Mouse (Mus musculus): Measurements from ENCODE around the gene Atp6v0e. TPM values are rescaled to one million over a fixed set of nuclear protein-coding genes. Genes with fewer than 3 reads are reported as not detected.

The Atp6v0e gene
- total RNA-seq, 2 experiments from 2014 or later: 68.1 to 71.3 TPM

DNA sequence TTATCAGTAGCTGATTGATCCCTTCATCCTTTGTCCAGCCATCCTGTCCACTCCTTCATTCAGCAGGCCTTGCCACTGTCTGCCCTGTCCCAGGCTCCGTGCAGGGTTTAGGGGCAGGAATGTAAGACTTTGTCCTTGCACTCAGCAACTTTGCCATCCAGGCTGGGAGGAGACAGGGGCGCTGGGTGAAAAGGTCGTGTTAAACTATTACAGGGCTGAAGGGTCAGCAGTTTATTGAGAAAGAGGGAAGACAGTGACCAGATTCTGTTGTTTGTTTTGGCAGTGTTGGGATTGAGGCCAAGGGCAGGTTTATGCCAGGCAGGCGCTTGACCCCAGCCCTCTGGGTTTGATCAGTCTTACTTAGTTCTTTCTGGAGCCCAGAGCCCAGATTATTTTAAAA is 25.2 kb upstream of the Atp6v0e start:
- intact Hi-C loops (cut with DNase I): loop anchor here (1.0 to 2.0 kb wide), 4 partner anchors 41 to 176 kb away; no protein-coding TSS in a partner anchor
- no peak for DNase-seq

DNA sequence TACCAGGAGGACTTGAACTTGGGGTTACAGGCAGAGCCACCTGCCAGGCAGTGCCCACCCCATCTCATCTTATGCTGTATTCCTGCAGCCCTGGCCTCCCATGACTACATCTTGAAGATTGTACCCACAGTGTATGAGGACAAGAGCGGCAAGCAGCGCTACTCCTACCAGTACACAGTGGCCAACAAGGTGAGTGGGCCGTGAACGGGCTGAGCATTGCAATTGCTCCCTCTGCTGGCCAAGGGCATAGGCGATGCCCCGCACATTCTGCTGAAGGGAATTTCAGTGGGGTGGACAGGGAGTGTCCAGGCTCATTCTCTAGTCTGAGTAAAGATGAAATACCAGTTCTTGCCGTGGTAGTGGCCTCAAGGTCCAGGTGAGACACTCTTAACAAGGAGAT is 24.4 kb upstream of the Atp6v0e start:
- intact Hi-C loops (cut with DNase I): loop anchor here (1.0 to 2.0 kb wide), 4 partner anchors 42 to 176 kb away; no protein-coding TSS in a partner anchor
- peak; percentile 88 to 92 for DNase-seq

DNA sequence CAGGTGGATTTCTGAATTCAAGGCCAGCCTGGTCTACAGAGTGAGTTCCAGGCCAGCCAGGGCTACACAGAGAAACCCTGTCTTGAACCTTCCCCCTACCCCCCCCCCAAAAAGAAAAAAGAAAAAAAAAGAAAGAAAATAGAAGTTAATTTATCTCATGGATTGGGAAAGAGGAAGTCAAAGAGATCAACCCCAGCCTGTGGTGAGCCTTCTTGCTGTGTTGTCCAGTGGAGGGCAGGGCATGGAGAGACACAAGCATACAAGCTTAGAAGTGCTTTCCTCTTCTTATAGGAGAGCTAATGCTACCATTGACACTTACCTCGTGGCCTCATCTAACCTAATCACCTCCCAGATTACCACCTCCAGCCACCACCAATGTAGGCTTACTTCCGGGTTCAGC is 23.2 kb upstream of the Atp6v0e start:
- DNase-seq: no peak
- intact Hi-C loops (cut with DNase I): loop anchor here (2.0 to 5.0 kb wide), 2 partner anchors 43 to 327 kb away; no protein-coding TSS in a partner anchor

DNA sequence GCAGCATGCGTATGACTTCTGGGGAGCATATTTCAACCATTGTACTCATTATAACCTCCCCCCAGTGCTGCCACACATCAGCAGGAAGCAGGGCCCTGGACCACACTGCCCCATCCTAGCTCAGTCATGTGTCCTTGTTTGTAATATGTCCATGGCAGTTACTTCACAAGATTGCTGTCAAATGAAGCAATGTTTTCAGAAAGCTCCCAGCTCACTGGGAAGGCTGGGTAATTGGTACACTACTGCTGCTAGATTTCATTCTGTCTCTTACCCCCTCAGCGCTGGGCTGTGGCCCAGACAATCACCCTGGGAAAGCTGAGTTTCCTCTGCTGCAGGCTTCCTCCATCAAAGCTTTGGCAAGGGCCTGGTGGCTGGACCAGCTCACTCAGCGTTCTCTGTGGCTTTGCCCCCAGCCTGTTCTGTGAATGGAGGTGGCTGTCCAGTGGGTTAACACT is 22.7 kb upstream of the Atp6v0e start:
- intact Hi-C loops (cut with DNase I): loop anchor here (5.0 kb wide), 1 partner anchor 328 kb away; no protein-coding TSS in a partner anchor
- DNase-seq: no peak

DNA sequence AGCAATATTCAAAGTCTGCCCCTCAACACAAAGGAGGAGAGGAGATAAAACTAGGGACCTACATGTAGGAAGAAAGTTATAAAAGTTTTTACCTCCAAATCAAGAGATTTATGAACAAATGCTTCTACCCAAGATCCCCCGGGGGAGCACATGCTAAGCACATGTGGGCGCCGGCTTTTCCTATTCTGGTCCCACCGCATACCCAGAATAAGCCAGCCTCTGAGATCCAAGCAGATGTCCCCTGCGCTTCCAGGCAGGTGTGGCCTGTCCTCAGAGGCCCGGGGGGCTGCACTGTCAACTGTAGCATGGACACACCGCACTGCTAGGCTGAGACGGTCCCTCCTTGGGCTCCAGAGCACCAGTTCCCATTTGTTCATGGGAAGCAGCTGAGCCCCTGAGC is 19.6 kb upstream of the Atp6v0e start:
- DNase-seq: no peak
- intact Hi-C loops (cut with DNase I): loop anchor here (5.0 kb wide), 1 partner anchor 331 kb away; no protein-coding TSS in a partner anchor

DNA sequence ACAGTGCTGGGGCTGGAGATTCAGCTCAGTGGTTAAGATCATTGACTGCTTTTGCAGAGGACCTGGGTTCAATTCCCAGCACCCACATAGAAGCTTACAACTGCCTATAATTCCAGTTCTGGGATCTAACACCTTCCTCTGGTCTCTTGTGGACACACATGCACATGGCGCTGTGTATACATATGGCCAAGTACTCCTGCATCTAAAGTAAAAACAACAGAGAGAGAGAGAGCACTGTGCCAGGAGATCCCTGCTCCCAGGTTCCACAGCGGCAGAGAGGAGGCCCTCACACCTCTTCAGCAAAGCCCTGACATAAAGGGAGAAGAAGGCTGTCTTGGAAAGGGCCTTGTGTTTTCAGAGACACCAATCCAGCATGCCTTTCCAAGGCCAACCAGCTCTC is 19.0 kb upstream of the Atp6v0e start:
- intact Hi-C loops (cut with DNase I): loop anchor here (5.0 kb wide), 1 partner anchor 332 kb away; no protein-coding TSS in a partner anchor
- no peak for DNase-seq

DNA sequence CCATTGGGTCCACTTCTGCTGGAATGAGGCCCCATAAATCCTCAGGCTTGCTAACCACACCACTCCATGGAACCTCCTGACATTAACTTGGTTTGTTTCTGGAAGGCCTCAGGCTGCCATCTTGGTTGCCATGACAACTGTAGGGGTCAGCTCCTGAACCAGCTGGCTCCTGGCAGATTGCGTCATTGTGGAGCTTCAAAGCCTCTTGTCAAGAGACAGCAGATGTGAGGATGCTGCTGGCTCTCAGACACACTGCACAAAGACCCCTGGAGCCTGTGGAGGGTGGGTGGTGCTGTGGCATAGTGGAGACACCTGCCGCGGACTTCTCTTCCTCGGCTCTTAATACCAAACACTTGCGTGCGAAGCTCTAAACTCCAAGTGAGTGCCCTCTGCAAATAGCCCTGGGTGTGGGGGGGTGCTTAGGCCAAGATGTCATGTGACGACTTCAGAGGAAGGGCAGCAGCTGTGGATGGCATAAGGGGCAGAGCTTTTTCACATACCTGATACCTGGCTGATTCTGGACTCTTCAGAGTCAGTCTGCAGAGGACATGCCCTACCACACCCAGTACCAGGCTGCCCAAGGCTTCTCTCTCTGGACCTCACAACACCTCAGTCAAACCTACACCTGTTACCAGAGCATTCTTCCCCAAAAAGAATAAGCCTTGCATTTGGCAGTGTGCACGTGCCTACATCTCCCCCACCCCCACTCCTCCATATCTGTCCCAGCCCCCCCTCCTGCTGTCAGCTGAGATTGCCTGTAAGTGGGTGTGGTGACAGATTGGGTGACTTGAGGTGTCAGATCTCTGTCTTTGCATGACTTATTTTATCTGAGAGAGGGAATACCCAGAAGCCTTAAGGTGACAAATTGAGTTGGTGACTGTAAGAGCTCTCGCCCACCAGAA is 18.3 kb upstream of the Atp6v0e start:
- intact Hi-C loops (cut with DNase I): loop anchor here (5.0 kb wide), 1 partner anchor 332 kb away; no protein-coding TSS in a partner anchor
- DNase-seq: no peak

DNA sequence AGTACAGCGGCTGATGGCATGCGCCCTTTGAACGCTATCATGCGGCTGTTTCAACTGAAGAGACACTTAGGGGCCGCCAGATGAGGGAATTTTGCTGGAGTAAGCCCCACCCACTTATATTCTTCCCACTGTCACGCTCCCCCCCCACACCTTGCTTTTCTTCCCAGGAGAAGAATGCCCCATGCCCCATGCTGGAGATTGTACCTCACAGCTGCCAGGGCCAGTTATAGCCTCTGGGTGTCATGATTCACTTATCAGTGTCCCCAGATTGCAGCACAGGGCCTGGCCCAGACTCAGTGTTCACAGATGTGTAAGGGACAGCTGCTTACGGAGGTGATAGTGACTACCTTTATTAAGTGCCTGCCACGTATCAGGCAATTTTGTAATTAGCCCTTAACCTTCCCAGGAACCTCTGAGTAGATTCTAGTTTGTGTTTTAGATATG is 17.6 kb upstream of the Atp6v0e start:
- intact Hi-C loops (cut with DNase I): no loop called here
- DNase-seq: no peak

DNA sequence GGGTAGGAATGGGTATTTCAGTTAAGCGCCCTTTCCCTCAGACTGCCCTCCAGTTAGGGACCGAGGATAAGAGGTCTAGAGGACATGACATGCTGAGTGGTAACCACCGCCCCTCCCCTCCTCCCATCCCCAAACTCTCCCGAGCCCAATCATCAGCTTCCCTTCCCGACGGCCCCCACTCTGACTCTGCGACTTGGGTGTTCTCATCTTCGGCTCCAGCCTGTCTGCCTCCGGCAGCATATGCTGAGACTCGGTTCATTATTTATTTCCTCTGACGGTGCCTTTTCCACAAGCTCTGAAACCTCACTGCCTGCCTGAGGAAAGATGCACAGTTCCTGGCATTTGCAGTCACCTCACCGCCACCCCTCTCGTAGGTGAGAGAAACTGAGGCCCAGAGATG is 15.7 kb upstream of the Atp6v0e start:
- no peak for DNase-seq
- intact Hi-C loops (cut with DNase I): no loop called here

DNA sequence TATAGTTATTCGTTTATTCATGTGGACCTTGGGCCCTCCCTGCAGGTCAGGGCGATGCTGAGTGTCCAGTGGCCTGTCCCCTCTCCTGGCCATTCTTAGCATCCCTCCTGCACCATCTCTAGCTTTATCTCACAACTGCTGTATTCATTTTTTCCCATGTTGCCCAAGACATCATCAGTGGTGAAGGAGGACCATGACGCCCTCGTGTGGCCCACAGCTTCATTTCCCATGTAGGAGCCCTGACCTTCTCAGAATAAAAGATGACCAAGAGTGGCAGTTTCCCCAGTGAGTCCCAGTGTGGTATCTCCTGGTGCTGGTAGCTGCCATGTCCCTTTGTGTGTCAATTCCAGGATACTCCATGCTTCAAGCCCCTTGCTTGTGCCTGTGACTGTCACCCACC is 13.5 kb upstream of the Atp6v0e start:
- no peak for DNase-seq
- intact Hi-C loops (cut with DNase I): no loop called here

DNA sequence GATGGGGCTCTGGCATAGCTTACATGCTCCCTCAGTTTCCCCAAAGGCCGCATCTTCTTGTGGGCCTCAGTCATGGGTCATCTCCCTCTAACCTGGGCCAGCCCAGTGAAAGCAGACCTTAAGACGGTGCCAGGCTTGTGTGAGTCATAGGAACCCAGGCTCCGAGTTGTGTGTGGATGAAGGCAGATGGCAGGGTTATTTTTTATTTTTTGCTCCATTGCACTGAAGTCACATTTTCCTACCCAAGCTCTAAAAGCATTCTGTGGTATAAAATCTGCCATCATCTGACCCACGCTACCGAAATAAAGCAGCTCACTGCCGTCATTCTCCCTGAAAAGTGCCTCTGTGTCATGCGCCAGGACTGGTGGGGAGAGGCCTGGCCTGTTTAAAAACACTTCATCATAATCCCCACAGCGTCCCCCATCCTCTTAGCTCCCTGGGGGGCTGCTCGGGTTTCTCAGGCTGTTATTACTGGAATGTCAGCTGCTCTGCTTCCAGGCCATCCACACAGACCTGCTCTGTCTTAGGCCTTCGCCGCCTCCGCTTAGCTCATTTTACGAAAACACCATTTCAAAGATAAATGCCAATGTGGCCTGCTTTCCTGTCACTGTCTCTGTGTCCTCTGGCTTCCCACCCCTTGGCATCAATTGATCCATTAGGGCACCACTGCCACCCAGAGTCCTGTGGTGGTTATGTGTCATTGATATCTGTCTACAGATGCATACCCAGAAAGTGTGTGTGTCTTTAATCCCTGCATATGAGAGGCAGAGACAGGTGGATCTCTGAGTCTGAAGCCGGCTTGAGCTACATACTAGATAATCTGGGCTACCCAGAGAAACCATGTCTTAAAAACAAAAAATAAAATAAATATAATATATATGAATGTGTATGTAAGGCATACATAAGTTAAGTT is 12.3 kb upstream of the Atp6v0e start:
- intact Hi-C loops (cut with DNase I): no loop called here
- no peak for DNase-seq

DNA sequence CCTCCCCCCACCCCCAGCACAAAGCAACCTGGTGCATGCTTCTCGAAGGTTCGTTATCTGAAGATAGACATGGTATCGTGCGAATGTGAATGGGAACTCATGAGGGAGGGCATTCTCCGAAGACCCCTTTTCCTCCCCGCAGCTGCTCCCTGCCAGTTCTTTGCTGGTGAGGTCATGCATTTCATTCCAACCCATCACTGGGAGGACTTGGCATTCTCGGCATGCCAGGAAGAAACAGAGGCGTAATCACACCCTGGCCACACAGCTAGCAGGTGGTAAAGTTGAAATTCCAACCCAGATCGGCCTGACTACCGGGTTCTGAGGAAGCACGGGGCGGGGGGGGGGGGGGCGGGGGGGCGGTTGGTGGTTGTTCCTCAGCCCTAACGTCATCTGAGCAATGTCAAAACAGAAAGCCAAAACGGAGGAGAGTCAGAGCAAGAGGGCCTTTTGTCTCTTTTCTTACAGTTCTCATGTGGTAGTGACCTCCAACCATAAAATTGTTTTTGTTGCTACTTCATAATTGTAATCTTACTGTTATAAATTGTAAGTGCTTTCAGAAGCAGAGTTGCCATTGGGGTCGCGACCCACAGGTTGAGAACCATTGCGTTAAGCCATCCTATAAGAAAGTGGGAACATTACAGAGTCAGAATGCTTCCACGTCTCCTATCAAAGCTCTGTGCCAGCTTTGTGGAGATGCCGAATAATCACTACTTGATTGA is 4.0 kb upstream of the Atp6v0e start:
- no peak for DNase-seq
- intact Hi-C loops (cut with DNase I): no loop called here

DNA sequence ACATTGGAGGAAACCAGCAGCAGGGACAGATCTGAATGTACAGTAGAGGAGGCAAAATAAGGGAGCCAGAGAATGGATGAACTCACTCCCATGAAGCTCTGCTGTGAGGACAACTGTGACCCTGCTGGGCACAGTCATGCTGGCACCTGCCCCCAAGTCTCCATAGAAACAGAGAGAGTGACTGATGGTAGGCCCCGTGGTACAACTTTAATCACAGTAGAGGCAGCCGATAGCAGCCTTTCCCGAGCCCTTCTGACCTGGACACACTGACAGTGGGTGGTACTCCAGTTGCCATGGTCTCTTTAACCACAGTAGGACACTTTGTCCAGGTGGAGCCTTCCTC is 3.5 kb upstream of the Atp6v0e start:
- DNase-seq: no peak
- intact Hi-C loops (cut with DNase I): no loop called here

DNA sequence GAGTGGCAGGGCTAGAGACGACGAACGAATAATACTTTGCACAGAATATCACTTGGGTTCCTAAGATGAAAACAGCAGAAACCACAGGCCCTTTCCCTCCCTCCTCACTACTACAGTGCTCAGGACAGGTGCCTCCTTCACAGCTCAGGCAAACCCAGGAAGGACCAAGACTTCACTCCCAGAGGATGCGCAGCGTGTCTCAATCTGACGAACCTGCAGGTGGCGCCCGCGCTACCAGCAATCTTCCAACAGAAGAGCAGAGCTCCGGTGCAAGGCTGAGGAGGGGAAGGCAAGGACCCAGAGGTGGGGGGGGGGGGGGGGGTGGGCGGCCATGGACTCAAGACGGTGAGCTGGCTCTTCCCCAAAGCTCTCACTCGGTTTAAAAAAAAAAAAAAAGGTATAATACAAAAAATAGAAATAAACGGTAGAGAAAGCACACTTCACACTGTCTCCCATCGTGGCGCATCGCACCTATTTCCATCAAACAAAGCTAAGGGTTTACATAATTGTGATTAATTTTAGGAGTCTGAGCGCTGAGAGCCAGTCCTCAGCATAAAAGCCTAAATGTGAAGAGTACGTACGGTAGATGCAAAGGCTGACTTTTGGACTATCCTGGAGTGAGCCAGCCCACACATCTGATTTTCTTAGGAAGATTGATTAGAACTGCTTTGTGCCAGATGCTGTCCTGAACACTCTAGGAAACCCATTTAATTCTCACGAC is 2.7 kb upstream of the Atp6v0e start:
- DNase-seq: peak; percentile 79 to 86
- intact Hi-C loops (cut with DNase I): loop anchor here (5.0 kb wide), 3 partner anchors 52 to 227 kb away; partner anchors contain the start of gene Bnip1

DNA sequence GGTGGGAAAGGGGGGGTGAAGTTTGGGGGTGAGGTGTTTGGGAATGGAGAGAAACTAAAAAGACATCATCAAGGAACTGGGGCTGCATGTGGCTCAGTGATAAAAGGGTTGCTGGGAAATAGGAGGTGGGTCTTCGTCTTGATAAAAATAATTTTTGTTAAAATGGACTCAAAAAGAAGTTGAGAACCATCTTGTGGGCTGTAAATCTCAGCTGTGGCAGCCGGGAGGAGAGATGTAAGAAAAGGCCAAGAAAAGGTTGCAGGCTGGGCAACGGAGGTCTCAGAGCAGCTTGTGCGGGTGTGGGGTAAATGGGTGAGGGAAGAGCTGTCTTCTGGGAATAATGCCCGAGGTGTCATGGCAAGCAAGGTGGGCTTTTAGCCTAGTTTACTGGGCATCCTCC is 827 bp upstream of the Atp6v0e start:
- intact Hi-C loops (cut with DNase I): loop anchor here (5.0 kb wide), 3 partner anchors 50 to 225 kb away; partner anchors contain the start of gene Bnip1
- DNase-seq: no peak

DNA sequence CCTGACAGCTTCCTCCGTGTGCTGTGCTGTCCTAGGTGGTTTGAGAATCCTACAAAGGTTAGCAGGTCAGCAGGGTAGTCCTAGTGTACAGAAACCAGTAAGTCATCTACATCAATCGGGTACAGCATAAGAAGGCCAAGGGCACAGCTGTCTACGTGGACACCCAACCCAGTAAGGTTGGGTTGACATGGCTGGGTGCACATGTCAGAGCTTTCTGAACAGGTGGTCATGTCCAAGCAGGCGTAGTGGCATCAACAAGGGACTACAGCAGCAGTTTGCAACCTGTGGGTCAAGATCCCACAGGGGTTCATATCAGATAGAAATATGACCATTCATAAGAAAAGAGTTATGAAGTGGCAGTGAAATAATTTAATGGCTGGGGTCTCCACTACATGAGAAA is 2.6 kb downstream of the Atp6v0e start:
- no peak for DNase-seq

DNA sequence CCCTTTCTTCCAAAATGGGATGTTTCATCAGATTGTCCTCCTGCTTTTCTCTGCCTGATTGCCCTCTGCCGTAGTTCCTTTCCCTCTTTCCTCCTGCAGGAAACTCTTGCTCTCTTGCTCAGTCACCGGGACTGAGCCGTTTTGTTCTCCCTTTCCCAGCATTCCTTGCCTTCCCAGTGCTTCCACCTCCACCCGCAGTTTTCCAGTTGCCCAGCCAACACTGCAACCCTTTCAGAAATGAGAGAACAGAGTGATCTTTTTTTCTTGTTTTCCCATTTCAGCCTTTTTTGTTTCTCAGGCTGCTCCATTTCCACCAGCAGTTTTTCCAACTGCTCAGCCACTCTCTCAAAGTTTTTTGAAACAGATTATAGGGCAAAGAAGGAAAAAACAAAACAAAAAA is 8.2 kb downstream of the Atp6v0e start:
- DNase-seq: no peak
- intact Hi-C loops (cut with DNase I): no loop called here

More for the DNA sequence above, 2.6 kb downstream of the Atp6v0e start:
- intact Hi-C loops (cut with DNase I): no loop called here

DNA sequence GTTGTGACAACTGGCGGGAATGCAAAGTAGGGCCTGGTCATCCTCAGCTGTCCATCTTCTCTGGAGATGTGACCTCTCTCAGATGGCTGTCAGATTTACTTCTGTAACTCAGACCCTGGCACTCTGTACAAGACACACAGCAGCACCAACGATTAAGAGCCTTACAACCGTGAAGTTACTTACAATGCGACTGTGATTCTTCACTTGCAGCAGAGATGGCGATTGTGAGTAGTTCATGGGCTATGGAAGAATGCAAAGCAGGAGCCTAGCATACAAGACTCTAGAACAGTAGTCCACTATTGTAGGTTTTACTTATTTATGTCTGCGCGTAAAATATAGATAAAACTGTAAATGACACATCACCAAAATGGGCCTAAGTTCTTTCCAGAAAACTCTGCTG is 12.8 kb downstream of the Atp6v0e start:
- DNase-seq: no peak
- intact Hi-C loops (cut with DNase I): loop anchor here (5.0 kb wide), 1 partner anchor 36 kb away; no protein-coding TSS in a partner anchor

DNA sequence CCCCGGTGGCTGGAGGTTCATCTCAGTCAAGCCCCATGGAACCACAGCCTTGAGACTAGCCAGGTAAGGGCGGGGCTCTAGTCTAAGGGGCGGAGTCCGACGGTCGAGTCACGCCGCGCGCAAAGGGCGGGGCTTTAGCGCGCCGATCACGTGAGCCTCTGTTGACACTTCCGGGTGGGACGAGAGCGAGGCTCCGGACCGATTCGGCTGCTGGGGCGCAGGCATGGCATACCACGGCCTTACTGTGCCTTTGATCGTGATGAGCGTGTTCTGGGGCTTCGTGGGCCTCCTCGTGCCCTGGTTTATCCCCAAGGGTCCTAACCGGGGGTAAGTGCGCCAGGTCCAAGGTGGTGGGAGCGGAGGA is 13.2 kb downstream of the Atp6v0e start:
- peak; percentile 86 to 90 for DNase-seq
- intact Hi-C loops (cut with DNase I): loop anchor here (5.0 kb wide), 1 partner anchor 36 kb away; no protein-coding TSS in a partner anchor
